Mouse (Mus musculus) testis, adult 2 months (tissue): ENCODE measurements around the gene Ndufb8. TPM values are rescaled to one million over a fixed set of nuclear protein-coding genes. Genes with fewer than 3 reads are reported as not detected.

Experiments used
- H3K27ac ChIP-seq: fragments of 200-500 bp; 2 replicates; pipeline ENCODE4 v1.5.1; 2012; ENCODE audit warnings: low read depth, low read length; ENCODE audit not compliant: control insufficient read depth, insufficient read depth
- H3K27me3 ChIP-seq: fragments of 200-500 bp; 2 replicates; pipeline ENCODE4 v1.6.1; 2012; ENCODE audit warnings: mild to moderate bottlenecking, low read length, moderate library complexity; ENCODE audit not compliant: control insufficient read depth, insufficient read depth
- H3K36me3 ChIP-seq: fragments of 200-500 bp; 2 replicates; pipeline ENCODE4 v1.6.1; 2012; ENCODE audit warnings: mild to moderate bottlenecking, low read length; ENCODE audit not compliant: control insufficient read depth, insufficient read depth
- H3K4me1 ChIP-seq: fragments of 200-500 bp; 2 replicates; pipeline ENCODE4 v1.6.1; 2012; ENCODE audit warnings: low read length; ENCODE audit not compliant: control insufficient read depth, insufficient read depth
- H3K4me3 ChIP-seq: fragments of 200-500 bp; 2 replicates; pipeline ENCODE4 v1.5.1; 2012; ENCODE audit warnings: low read depth, mild to moderate bottlenecking, low read length, moderate library complexity, mixed read lengths; ENCODE audit not compliant: control insufficient read depth
- CTCF ChIP-seq: fragments of 200-500 bp; IDR thresholded peaks from 2 replicates; pipeline ENCODE4 v1.5.1; 2012; ENCODE audit warnings: low read depth, mild to moderate bottlenecking, inconsistent platforms, low read length, moderate library complexity; ENCODE audit not compliant: control insufficient read depth, insufficient read depth, insufficient replicate concordance
- POLR2A ChIP-seq: fragments of 200-500 bp; IDR thresholded peaks from 2 replicates; pipeline ENCODE4 v1.6.1; 2012; ENCODE audit warnings: low read depth, mild to moderate bottlenecking, inconsistent platforms, low read length, moderate library complexity; ENCODE audit not compliant: control insufficient read depth
- polyA plus RNA-seq: library from polyadenylated mRNA; depleted of rRNA; stranded (reverse); fragments of >200 nt; gene quantifications from 2 replicates; pipeline ENCODE4 v1.2.3, GENCODE M21; 2012

Ndufb8 gene
- polyA plus RNA-seq, 1 experiment, result 616 TPM

DNA sequence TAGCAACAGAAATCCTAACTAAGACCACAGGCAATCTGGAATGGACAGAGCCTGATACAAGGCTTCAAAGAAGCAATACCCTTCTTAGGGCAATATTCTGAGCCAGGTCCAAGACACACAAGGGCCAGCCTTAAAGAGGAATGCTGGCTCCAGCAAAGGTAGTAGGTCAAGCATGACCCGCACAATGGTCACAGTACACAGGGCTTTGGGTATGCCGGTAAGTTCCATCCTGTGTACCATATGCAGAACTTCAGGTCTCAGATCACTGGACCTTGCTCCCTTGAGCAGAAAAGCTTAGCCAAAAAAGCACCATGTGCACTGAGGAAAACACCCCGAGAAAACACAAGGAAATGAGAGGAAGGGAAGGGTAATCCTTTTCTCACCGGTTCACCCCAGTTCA is 2.0 kb downstream of the Ndufb8 start:
- Histone ChIP-seq H3K4me1 (peaks cover 4% of the 10 kb centered on the region), H3K27ac (no peak overlapping the region), H3K27me3 (no peaks in the 10 kb centered on the region), H3K4me3 (no peak overlapping the region), H3K36me3 (peaks cover 2% of the 10 kb centered on the region; the same call in 1 of the 2 replicates)
- no peak for TF ChIP-seq POLR2A
- no peak for TF ChIP-seq CTCF

- H3K36me3 ChIP-seq, result peaks cover 2% of the 10 kb centered on the region; the same call in 1 of the 2 replicates
- no peak for TF ChIP-seq POLR2A
- no peak for TF ChIP-seq CTCF
These were observed 2.5 kb downstream of the Ndufb8 start, which contains the start of gene Gm20538 for GRCm38 (mm10) chr19:44552731-44553130. Gene Gm20538 (minus strand): TSS chr19:44552831.

DNA sequence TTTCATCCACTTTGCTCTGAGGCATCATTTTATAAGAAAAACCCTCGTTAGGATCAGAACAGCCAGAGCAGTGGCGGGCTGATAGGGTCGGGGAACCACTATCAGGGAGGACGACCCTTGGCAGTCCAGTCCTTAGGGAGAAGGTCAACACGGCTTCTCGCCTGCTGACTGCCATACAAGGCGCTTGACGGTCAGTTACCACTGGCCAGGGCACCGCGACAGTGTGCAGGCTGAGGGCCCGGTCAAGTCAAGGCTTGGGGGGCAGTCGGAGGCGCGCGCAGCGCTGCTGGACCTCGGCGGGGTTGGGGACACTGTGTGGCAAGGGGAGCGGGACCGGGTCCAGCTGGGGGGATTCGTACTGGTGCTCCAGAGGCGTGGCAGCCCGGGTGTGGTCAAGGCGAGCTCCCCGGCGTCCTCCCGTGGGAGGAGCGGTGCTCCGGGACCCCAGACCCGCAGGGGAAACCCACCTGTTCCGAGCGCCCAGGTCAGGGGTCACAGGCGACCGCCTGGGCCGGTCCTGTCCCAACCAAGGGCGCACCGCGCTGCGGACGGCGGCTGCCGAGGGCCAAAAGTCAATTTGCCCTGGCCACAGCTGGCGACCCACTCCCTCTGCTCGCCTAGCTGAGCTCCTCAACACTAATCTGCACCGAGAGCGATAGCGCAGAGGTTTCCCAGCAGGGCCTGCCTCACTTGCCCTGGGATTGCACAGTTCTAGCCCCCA is 9.8 kb downstream of the Ndufb8 start, which contains the start of gene Sec31b:
Sec31b (minus strand) TSS at position 544 of the 721 bp plus-strand sequence.
- H3K4me1 ChIP-seq, result peaks cover 6% of the 10 kb centered on the region
- no peaks in the 10 kb centered on the region for H3K36me3 ChIP-seq
- TF ChIP-seq POLR2A (no peak), CTCF (no peak)
- H3K4me3 ChIP-seq, result peak within 1 kb of the TSS; percentile 80
- no peaks in the 10 kb centered on the region for H3K27me3 ChIP-seq
- no peak within 1 kb of the TSS for H3K27ac ChIP-seq

More at GRCm38 (mm10) chr19:44552731-44553130, 2.5 kb downstream of the Ndufb8 start, which contains the start of gene Gm20538:
- no peaks in the 10 kb centered on the region for H3K27me3 ChIP-seq
- peaks cover 4% of the 10 kb centered on the region for H3K4me1 ChIP-seq
- no peak within 1 kb of the TSS for H3K27ac ChIP-seq
- H3K4me3 ChIP-seq, result no peak within 1 kb of the TSS

- Histone ChIP-seq H3K27me3 (no peaks in the 10 kb centered on the region), H3K4me3 (no peak overlapping the region), H3K36me3 (no peaks in the 10 kb centered on the region), H3K4me1 (peaks cover 6% of the 10 kb centered on the region), H3K27ac (no peak overlapping the region)
- peak; percentile 67; the same call in 1 of the 2 replicates for TF ChIP-seq CTCF
- TF ChIP-seq POLR2A, result no peak
These were observed 10.5 kb downstream of the Ndufb8 start for GRCm38 (mm10) chr19:44544775-44545174.

- Histone ChIP-seq H3K4me1 (peaks cover 6% of the 10 kb centered on the region), H3K4me3 (no peak overlapping the region), H3K27me3 (no peaks in the 10 kb centered on the region), H3K27ac (no peak overlapping the region), H3K36me3 (no peaks in the 10 kb centered on the region)
- TF ChIP-seq CTCF (no peak), POLR2A (no peak)
These were observed 10.9 kb downstream of the Ndufb8 start for GRCm38 (mm10) chr19:44544372-44544771.

- no peaks in the 10 kb centered on the region for H3K27me3 ChIP-seq
- no peaks in the 10 kb centered on the region for H3K36me3 ChIP-seq
- H3K4me1 ChIP-seq, result peaks cover 6% of the 10 kb centered on the region
- TF ChIP-seq CTCF (no peak), POLR2A (no peak)
- no peak overlapping the region for H3K27ac ChIP-seq
- H3K4me3 ChIP-seq, result no peak overlapping the region
These were observed 12.5 kb downstream of the Ndufb8 start for GRCm38 (mm10) chr19:44542694-44543178.

DNA sequence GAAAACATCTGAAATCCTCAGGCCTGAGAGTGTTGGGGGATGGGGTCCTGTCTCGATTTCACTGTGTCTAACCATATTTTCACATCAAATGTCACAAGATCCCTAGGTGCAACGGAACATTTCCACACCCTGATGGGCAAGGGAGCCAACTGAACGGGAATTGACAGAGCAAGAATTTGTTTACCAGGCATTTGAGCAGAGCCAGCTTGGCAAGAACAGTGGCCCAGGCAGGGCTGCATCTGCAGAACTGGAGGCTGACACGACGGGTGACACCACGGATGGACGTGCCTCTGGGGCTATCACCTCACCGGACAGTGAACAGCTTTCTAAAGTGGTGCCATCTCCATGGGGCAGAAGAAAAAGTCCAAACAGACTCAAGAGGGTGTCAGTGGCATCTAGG is 17.8 kb downstream of the Ndufb8 start:
- no peak overlapping the region for H3K4me3 ChIP-seq
- no peak overlapping the region for H3K27ac ChIP-seq
- TF ChIP-seq CTCF (no peak), POLR2A (no peak)
- no peaks in the 10 kb centered on the region for H3K36me3 ChIP-seq
- H3K4me1 ChIP-seq, result no peaks in the 10 kb centered on the region
- H3K27me3 ChIP-seq, result no peaks in the 10 kb centered on the region
